Mouse (Mus musculus): ENCODE results near the gene Lgr4. TPM values are rescaled to one million over a fixed set of nuclear protein-coding genes. Genes with fewer than 3 reads are reported as not detected.

Lgr4 gene
- total RNA-seq, 2 experiments from 2014 or later = 26.0 to 28.9 TPM

Other genes starting within 250 kb of the Lgr4 start
- 1 to 10 TPM; 3.8 to 5.5 TPM for gene Bdnf, start 242.9 kb upstream of the Lgr4 start, total RNA-seq (2021)
- 10 to 100 TPM; 41.6 to 43.3 TPM for gene Lin7c, start 26.8 kb upstream of the Lgr4 start, total RNA-seq (2021)
- gene Ccdc34, start 100.2 kb downstream of the Lgr4 start, total RNA-seq (2021) = 1 to 10 TPM; 5.3 to 6.0 TPM

All from heart, postnatal 25 days (tissue).